Mouse (Mus musculus) liver, postnatal 0 days (tissue): ENCODE data around the gene Plek2. TPM values are rescaled to one million over a fixed set of nuclear protein-coding genes. Genes with fewer than 3 reads are reported as not detected.

Experiments used
- ATAC-seq: fragments of 200-750 bp; cut with Nextera tagmentation; 2 replicates; pipeline ENCODE4 v1.8.0; 2017; ENCODE audit warnings: mild to moderate bottlenecking, moderate library complexity
- DNase-seq: peaks from one replicate; pipeline ENCODE4 v3.0.0-alpha.2; 2016
- H3K27ac ChIP-seq: fragments of 300-500 bp; sonication (generic); 2 replicates; pipeline ENCODE4 v1.5.1; 2014; ENCODE audit warnings: antibody characterized with exemption, moderate library complexity, mild to moderate bottlenecking, low read depth
- H3K27me3 ChIP-seq: fragments of 300-500 bp; sonication (generic); 2 replicates; pipeline ENCODE4 v1.6.1; 2014; ENCODE audit warnings: low read length, control low read depth, mixed read lengths; ENCODE audit not compliant: insufficient read depth
- H3K36me3 ChIP-seq: fragments of 300-500 bp; sonication (generic); replicated peaks from 2 replicates; pipeline ENCODE4 v1.6.1; 2014; ENCODE audit warnings: mild to moderate bottlenecking, control low read depth, low read length, moderate library complexity, mixed read lengths; ENCODE audit not compliant: insufficient read depth
- H3K4me1 ChIP-seq: fragments of 300-500 bp; sonication (generic); 2 replicates; pipeline ENCODE4 v1.6.1; 2014; ENCODE audit warnings: antibody characterized with exemption, mild to moderate bottlenecking, control low read depth; ENCODE audit not compliant: insufficient read depth
- H3K4me2 ChIP-seq: fragments of 300-500 bp; sonication (generic); 2 replicates; pipeline ENCODE4 v1.6.1; 2014; ENCODE audit warnings: low read depth, mild to moderate bottlenecking, low read length, moderate library complexity, mixed read lengths
- H3K4me3 ChIP-seq: fragments of 300-500 bp; sonication (generic); 2 replicates; pipeline ENCODE4 v1.5.1; 2014; ENCODE audit warnings: low read depth, low read length
- H3K9ac ChIP-seq: fragments of 300-500 bp; sonication (generic); replicated peaks from 2 replicates; pipeline ENCODE4 v1.6.1; 2014; ENCODE audit warnings: mild to moderate bottlenecking, moderate library complexity
- H3K9me3 ChIP-seq: fragments of 300-500 bp; sonication (generic); 2 replicates; pipeline ENCODE4 v1.6.1; 2016; ENCODE audit warnings: mild to moderate bottlenecking, control low read depth, low read length, mixed read lengths
- CTCF ChIP-seq: sonication (generic); IDR thresholded peaks from 2 replicates; pipeline ENCODE4 v1.5.1; 2016; ENCODE audit warnings: antibody characterized with exemption, low read depth
- EP300 ChIP-seq: IDR thresholded peaks from 2 replicates; pipeline ENCODE4 v1.6.1; 2016; ENCODE audit warnings: antibody characterized with exemption, low read depth, mild to moderate bottlenecking
- WGBS: fragments of 180-500 bp; shearing (Covaris S2); extraction: QIAGEN DNeasy Blood & Tissue Kit; methylation state at CpG from one replicate; pipeline ENCODE4 v1.1.7; 2014; ENCODE audit not compliant: insufficient replicate concordance; 5-methylcytosine and 5-hydroxymethylcytosine counted together
- polyA plus RNA-seq: library from polyadenylated mRNA; unstranded; fragments of >200 nt; fragmentation: Nextera tagmentation; extraction: Ambion mirVana; gene quantifications from 2 replicates; pipeline ENCODE4 v1.2.1, GENCODE M21; 2015

Plek2 gene
- polyA plus RNA-seq, result 11.9 and 20.6 TPM in 2 replicates

DNA sequence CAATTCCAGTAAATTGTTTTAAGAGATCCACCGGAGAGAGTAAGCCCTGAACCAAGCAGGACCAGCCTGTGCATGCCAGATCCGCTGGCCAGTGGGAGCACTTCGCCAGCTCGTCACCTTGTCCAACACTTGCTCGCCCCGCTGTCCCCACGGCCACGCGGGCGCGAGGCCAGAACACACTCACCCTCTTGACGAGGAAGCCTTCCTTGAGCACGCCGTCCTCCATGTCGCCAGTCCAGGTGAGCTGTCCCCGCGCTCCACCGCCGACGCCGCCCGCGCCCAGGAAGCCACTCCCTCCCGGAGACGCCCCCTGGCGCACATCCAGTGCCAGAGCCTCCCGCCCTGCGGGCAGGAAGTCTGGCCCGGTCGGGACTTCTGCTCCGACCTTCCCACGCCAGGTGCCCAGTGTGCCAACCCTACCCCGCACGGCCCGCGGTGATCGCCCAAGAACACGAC, at the start of gene Plek2:
Plek2 (minus strand) TSS at position 258 of the 456 bp plus-strand sequence.
- peak; percentile 41 for ATAC-seq
- WGBS, result 4% methylated on average over 35 of the region's 38 CpGs
- Histone ChIP-seq H3K4me3 (peak within 1 kb of the TSS; percentile 66), H3K4me2 (peak within 1 kb of the TSS; percentile 78), H3K9ac (peak within 1 kb of the TSS; percentile 65), H3K27me3 (peaks cover 12% of the 10 kb centered on the region), H3K9me3 (peaks cover 7% of the 10 kb centered on the region), H3K27ac (peak within 1 kb of the TSS; percentile 25; the same call in 1 of the 2 replicates), H3K36me3 (no peaks in the 10 kb centered on the region), H3K4me1 (peaks cover 18% of the 10 kb centered on the region)
- TF ChIP-seq EP300 (no peak), CTCF (peak; percentile 76)
- peak; percentile 91 for DNase-seq

DNA sequence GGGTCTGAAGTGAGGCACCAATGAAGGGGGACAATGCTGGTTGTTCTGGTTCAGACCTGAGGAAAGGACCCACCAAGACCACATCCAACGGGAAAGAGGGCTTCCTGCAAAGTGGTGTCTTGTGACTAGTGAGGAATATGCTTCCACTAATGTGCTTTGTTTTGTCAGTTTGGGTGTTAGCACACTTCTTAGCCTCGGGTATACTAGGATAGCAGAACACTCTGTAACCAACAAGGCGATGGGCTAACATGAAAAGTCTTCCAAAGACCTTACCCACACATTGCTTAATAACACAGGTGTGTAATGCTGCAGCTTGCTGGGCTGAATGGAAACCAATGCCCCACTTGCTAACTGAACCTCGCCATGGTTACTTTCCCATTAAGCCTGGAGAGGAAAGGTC, 49.6 kb upstream of the Plek2 start:
- Histone ChIP-seq H3K36me3 (no peaks in the 10 kb centered on the region), H3K4me3 (no peak overlapping the region), H3K9ac (no peak overlapping the region), H3K4me2 (no peak overlapping the region), H3K27ac (no peak overlapping the region), H3K4me1 (no peaks in the 10 kb centered on the region), H3K9me3 (peaks cover 4% of the 10 kb centered on the region; the same call in 1 of the 2 replicates), H3K27me3 (peaks cover 3% of the 10 kb centered on the region; the same call in 1 of the 2 replicates)
- no peak for TF ChIP-seq CTCF
- TF ChIP-seq EP300, result no peak
- 75% methylated on average over 4 of the region's 4 CpGs for WGBS
- no peak for ATAC-seq
- no peak for DNase-seq

DNA sequence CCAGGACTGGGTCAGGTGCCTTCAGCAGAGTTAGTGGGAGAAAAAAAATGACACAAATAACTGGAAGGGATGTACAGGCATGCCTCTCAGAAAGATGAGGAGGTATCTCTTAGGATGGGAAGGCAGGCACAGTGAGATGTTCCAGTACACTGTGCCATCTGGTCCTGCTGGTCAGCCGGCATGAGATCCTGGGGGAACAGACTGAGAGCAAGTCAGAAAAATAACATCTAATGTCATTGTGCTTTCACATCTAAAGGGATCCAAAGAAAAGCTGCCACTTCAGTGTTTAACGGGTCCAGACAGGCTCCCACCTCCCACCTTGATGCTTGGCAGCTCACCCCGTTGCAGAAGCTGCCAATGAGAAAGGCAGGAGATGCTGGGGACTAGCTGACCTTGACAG, 45.7 kb upstream of the Plek2 start:
- H3K27me3 ChIP-seq, result peaks cover 3% of the 10 kb centered on the region; the same call in 1 of the 2 replicates
- 59% methylated on average over 3 of the region's 3 CpGs for WGBS
- H3K4me3 ChIP-seq, result no peak overlapping the region
- DNase-seq (no peak), ATAC-seq (no peak)
- peaks cover 4% of the 10 kb centered on the region; the same call in 1 of the 2 replicates for H3K9me3 ChIP-seq
- H3K4me1 ChIP-seq, result no peaks in the 10 kb centered on the region
- no peak overlapping the region for H3K9ac ChIP-seq
- TF ChIP-seq CTCF (no peak), EP300 (no peak)
- H3K4me2 ChIP-seq, result no peak overlapping the region
- H3K27ac ChIP-seq, result no peak overlapping the region
- no peaks in the 10 kb centered on the region for H3K36me3 ChIP-seq

DNA sequence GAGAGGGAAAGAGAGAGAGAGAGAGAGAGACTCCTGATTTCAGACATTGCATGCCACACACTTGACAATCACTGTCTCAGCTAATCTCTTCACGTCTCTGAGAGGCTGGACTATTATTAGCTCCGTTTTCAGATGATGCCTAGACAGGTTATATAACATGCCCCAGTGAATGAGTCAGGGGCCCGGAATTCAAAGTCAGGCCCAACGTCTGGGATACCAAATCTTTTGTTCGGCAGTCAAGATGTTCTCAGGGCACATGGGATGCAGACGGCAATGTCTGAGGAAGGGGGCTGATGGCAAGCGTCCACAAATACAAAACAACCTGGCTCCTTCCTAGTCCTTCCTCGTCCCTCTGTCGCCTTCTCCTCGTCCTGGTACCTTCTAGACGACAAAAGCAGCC, 45.3 kb upstream of the Plek2 start:
- H3K4me1 ChIP-seq, result no peaks in the 10 kb centered on the region
- no peak overlapping the region for H3K4me2 ChIP-seq
- no peak for DNase-seq
- 61% methylated on average over 11 of the region's 11 CpGs for WGBS
- peaks cover 4% of the 10 kb centered on the region; the same call in 1 of the 2 replicates for H3K9me3 ChIP-seq
- H3K27me3 ChIP-seq, result peaks cover 3% of the 10 kb centered on the region; the same call in 1 of the 2 replicates
- no peak for TF ChIP-seq EP300
- TF ChIP-seq CTCF, result no peak
- ATAC-seq, result no peak
- no peak overlapping the region for H3K4me3 ChIP-seq
- no peak overlapping the region for H3K9ac ChIP-seq
- no peaks in the 10 kb centered on the region for H3K36me3 ChIP-seq
- H3K27ac ChIP-seq, result no peak overlapping the region

DNA sequence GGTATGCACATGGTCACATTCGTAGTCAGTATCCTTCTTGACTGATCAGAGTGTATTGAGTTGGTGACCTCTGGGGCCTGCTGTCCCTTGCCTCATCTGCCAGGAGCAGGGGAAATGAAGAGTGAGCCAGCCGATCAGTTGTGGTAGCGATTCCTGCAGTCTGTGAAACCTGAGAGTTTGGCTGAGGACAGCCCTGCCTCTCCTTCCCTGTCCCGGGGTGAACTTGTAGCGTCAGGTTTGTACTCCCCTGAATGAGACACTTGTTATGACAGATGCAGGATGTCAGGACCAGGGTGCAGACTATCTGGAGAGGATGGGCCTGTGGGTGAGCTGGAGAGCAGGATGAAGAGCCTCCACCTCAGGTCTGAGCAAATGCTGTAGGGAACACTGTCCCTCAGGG, 40.9 kb upstream of the Plek2 start:
- no peak overlapping the region for H3K9ac ChIP-seq
- H3K9me3 ChIP-seq, result no peaks in the 10 kb centered on the region
- no peaks in the 10 kb centered on the region for H3K4me1 ChIP-seq
- WGBS, result 68% methylated on average over 5 of the region's 5 CpGs
- no peak for DNase-seq
- ATAC-seq, result no peak
- peaks cover 13% of the 10 kb centered on the region for H3K27me3 ChIP-seq
- TF ChIP-seq EP300 (no peak), CTCF (no peak)
- H3K4me2 ChIP-seq, result no peak overlapping the region
- no peak overlapping the region for H3K27ac ChIP-seq
- no peak overlapping the region for H3K4me3 ChIP-seq
- no peaks in the 10 kb centered on the region for H3K36me3 ChIP-seq

DNA sequence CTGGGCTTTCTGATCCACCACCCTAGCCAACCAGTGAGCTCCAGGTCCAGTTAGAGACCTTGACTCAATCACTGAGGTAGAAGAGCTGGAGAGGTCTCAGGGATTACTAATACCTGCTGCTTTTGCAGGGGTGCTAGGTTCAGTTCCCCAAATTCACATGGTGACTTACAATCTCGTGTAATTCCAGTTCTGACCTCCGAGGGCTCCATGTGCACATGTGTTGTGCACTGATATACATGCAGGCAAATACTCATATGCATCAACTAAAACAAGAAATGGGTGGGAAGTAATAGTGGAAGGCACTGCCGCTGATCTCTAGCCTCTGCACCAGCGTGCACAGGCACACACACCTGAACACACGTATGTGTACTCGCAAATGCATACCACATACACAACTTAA, 40.4 kb upstream of the Plek2 start:
- Histone ChIP-seq H3K4me1 (no peaks in the 10 kb centered on the region), H3K4me2 (no peak overlapping the region), H3K27me3 (peaks cover 12% of the 10 kb centered on the region), H3K4me3 (no peak overlapping the region), H3K27ac (no peak overlapping the region), H3K36me3 (no peaks in the 10 kb centered on the region), H3K9me3 (no peaks in the 10 kb centered on the region), H3K9ac (no peak overlapping the region)
- TF ChIP-seq CTCF (peak; percentile 38), EP300 (no peak)
- ATAC-seq, result no peak
- DNase-seq, result no peak
- WGBS, result 64% methylated on average over 6 of the region's 6 CpGs

GRCm38 (mm10) chr12:78942931-78943330, 36.2 kb upstream of the Plek2 start:
- Histone ChIP-seq H3K4me3 (no peak overlapping the region), H3K36me3 (no peaks in the 10 kb centered on the region), H3K9me3 (no peaks in the 10 kb centered on the region), H3K9ac (no peak overlapping the region), H3K4me2 (no peak overlapping the region), H3K27me3 (peaks cover 15% of the 10 kb centered on the region), H3K27ac (no peak overlapping the region), H3K4me1 (peaks cover 5% of the 10 kb centered on the region)
- DNase-seq (no peak), ATAC-seq (no peak)
- WGBS, result 83% methylated on average over 6 of the region's 6 CpGs
- TF ChIP-seq CTCF, result no peak
- TF ChIP-seq EP300, result no peak
